Mouse (Mus musculus) erythroblast, embryonic 14.5 days (primary cell): ENCODE results near the gene Efnb2. TPM values are rescaled to one million over a fixed set of nuclear protein-coding genes. Genes with fewer than 3 reads are reported as not detected.
A peak's percentile ranks its signal among the peaks of the same experiment; 100 is the strongest.

ENCODE experiments used
- H3K27me3 ChIP-seq: 2 replicates; pipeline ENCODE4 v1.6.1; 2012; ENCODE audit warnings: inconsistent platforms; ENCODE audit not compliant: control insufficient read depth
- H3K36me3 ChIP-seq: 2 replicates; pipeline ENCODE4 v1.6.1; 2012; ENCODE audit warnings: mild to moderate bottlenecking, inconsistent platforms; ENCODE audit not compliant: control insufficient read depth
- H3K4me1 ChIP-seq: 2 replicates; pipeline ENCODE4 v1.6.1; 2012; ENCODE audit warnings: inconsistent platforms; ENCODE audit not compliant: control insufficient read depth
- H3K4me3 ChIP-seq: replicated peaks from 2 replicates; pipeline ENCODE3; 2012; ENCODE audit warnings: moderate library complexity, mild to moderate bottlenecking, inconsistent platforms
- H3K9me3 ChIP-seq: 2 replicates; pipeline ENCODE4 v1.6.1; 2012; ENCODE audit warnings: low read length, inconsistent platforms, mixed read lengths; ENCODE audit not compliant: control insufficient read depth
- GATA1 ChIP-seq: IDR thresholded peaks from 2 replicates; pipeline ENCODE4 v1.6.1; 2012; ENCODE audit warnings: low read length, inconsistent platforms, mixed read lengths
- TAL1 ChIP-seq: IDR thresholded peaks from 3 replicates; pipeline ENCODE4 v1.6.1; 2012; ENCODE audit warnings: low read length, inconsistent platforms, mixed read lengths
- polyA plus RNA-seq: library from polyadenylated mRNA; stranded (reverse); fragments of >175 nt; gene quantifications from 2 replicates; pipeline ENCODE4 v1.2.3, GENCODE M21; 2012

Efnb2 gene
- 0.01 and 0.02 TPM in 2 replicates for polyA plus RNA-seq

GRCm38 (mm10) chr8:8661103-8661758, at the start of gene Efnb2:
Gene Efnb2 (minus strand): TSS chr8:8661242.
- Histone ChIP-seq H3K4me1 (peaks cover 18% of the 10 kb centered on the region), H3K9me3 (peaks cover 4% of the 10 kb centered on the region; the same call in 1 of the 2 replicates), H3K27me3 (peaks cover 54% of the 10 kb centered on the region), H3K4me3 (peak within 1 kb of the TSS; percentile 66), H3K36me3 (peaks cover 29% of the 10 kb centered on the region)
- TF ChIP-seq GATA1 (no peak), TAL1 (no peak)

GRCm38 (mm10) chr8:8704813-8705212, 43.8 kb upstream of the Efnb2 start:
- no peak for TF ChIP-seq TAL1
- TF ChIP-seq GATA1, result no peak
- no peaks in the 10 kb centered on the region for H3K4me1 ChIP-seq
- H3K36me3 ChIP-seq, result no peaks in the 10 kb centered on the region
- H3K4me3 ChIP-seq, result no peak overlapping the region
- no peaks in the 10 kb centered on the region for H3K9me3 ChIP-seq
- no peaks in the 10 kb centered on the region for H3K27me3 ChIP-seq

- Histone ChIP-seq H3K36me3 (no peaks in the 10 kb centered on the region), H3K4me3 (no peak overlapping the region), H3K4me1 (no peaks in the 10 kb centered on the region), H3K27me3 (no peaks in the 10 kb centered on the region), H3K9me3 (no peaks in the 10 kb centered on the region)
- TF ChIP-seq GATA1 (no peak), TAL1 (no peak)
Measured at GRCm38 (mm10) chr8:8703668-8704067, 42.6 kb upstream of the Efnb2 start.

GRCm38 (mm10) chr8:8700821-8701220, 39.8 kb upstream of the Efnb2 start:
- Histone ChIP-seq H3K4me1 (no peaks in the 10 kb centered on the region), H3K4me3 (no peak overlapping the region), H3K9me3 (no peaks in the 10 kb centered on the region), H3K36me3 (no peaks in the 10 kb centered on the region), H3K27me3 (no peaks in the 10 kb centered on the region)
- TF ChIP-seq GATA1 (no peak), TAL1 (no peak)

GRCm38 (mm10) chr8:8700229-8700628, 39.2 kb upstream of the Efnb2 start:
- Histone ChIP-seq H3K4me3 (no peak overlapping the region), H3K9me3 (no peaks in the 10 kb centered on the region), H3K36me3 (no peaks in the 10 kb centered on the region), H3K4me1 (no peaks in the 10 kb centered on the region), H3K27me3 (no peaks in the 10 kb centered on the region)
- no peak for TF ChIP-seq GATA1
- TF ChIP-seq TAL1, result no peak

- peaks cover 39% of the 10 kb centered on the region for H3K4me1 ChIP-seq
- peaks cover 24% of the 10 kb centered on the region for H3K36me3 ChIP-seq
- TF ChIP-seq GATA1 (no peak), TAL1 (no peak)
- no peaks in the 10 kb centered on the region for H3K9me3 ChIP-seq
- H3K27me3 ChIP-seq, result peaks cover 3% of the 10 kb centered on the region; the same call in 1 of the 2 replicates
- H3K4me3 ChIP-seq, result peak within 1 kb of the TSS; percentile 96
Measured at GRCm38 (mm10) chr8:8690146-8691092, 29.4 kb upstream of the Efnb2 start, which contains the start of gene Arglu1. Gene Arglu1 (minus strand): TSS chr8:8690521.

GRCm38 (mm10) chr8:8689454-8690145, 28.6 kb upstream of the Efnb2 start:
- H3K4me1 ChIP-seq, result peaks cover 42% of the 10 kb centered on the region
- peak overlapping the region; percentile 96 for H3K4me3 ChIP-seq
- no peaks in the 10 kb centered on the region for H3K9me3 ChIP-seq
- H3K27me3 ChIP-seq, result peaks cover 3% of the 10 kb centered on the region; the same call in 1 of the 2 replicates
- TF ChIP-seq GATA1, result no peak
- TF ChIP-seq TAL1, result no peak
- H3K36me3 ChIP-seq, result peaks cover 29% of the 10 kb centered on the region

- Histone ChIP-seq H3K4me3 (peak overlapping the region; percentile 96), H3K4me1 (peaks cover 43% of the 10 kb centered on the region), H3K9me3 (no peaks in the 10 kb centered on the region), H3K36me3 (peaks cover 31% of the 10 kb centered on the region), H3K27me3 (peaks cover 3% of the 10 kb centered on the region; the same call in 1 of the 2 replicates)
- no peak for TF ChIP-seq TAL1
- TF ChIP-seq GATA1, result no peak
Measured at GRCm38 (mm10) chr8:8688823-8689453, 27.9 kb upstream of the Efnb2 start.

GRCm38 (mm10) chr8:8685517-8685916, 24.5 kb upstream of the Efnb2 start:
- no peaks in the 10 kb centered on the region for H3K27me3 ChIP-seq
- TF ChIP-seq GATA1, result no peak
- no peak for TF ChIP-seq TAL1
- peaks cover 64% of the 10 kb centered on the region for H3K36me3 ChIP-seq
- peaks cover 41% of the 10 kb centered on the region for H3K4me1 ChIP-seq
- H3K4me3 ChIP-seq, result no peak overlapping the region
- H3K9me3 ChIP-seq, result no peaks in the 10 kb centered on the region
